Mouse (Mus musculus) CH12.LX (cell line): ENCODE data around the gene Map3k11.

Experiments used
- CHD2 ChIP-seq: IDR thresholded peaks from 2 replicates; pipeline ENCODE4 v1.6.1; 2011; ENCODE audit warnings: low read length, improper control_type of control experiment
- CTCF ChIP-seq, 2 experiments: IDR thresholded peaks in 1 of 2; conservative IDR thresholded peaks in 1 of 2; 2 replicates each; pipeline ENCODE4 v1.5.1; 2011 to 2012; ENCODE audit warnings: low read depth in 2 of 2, low read length in 2 of 2, improper control_type of control experiment in 1 of 2, inconsistent platforms in 1 of 2, mild to moderate bottlenecking in 1 of 2, moderate library complexity in 1 of 2
- E2F4 ChIP-seq: IDR thresholded peaks from 2 replicates; pipeline ENCODE4 v1.6.1; 2011; ENCODE audit warnings: low read depth, low read length, improper control_type of control experiment; ENCODE audit not compliant: insufficient replicate concordance
- EP300 ChIP-seq: IDR thresholded peaks from 2 replicates; pipeline ENCODE4 v1.6.1; 2011; ENCODE audit warnings: low read length, improper control_type of control experiment
- HCFC1 ChIP-seq: IDR thresholded peaks from 2 replicates; pipeline ENCODE4 v1.6.1; 2012; ENCODE audit warnings: low read depth, mild to moderate bottlenecking, inconsistent platforms, low read length, improper control_type of control experiment
- MAFK ChIP-seq: IDR thresholded peaks from 2 replicates; pipeline ENCODE4 v1.6.1; 2011; ENCODE audit warnings: low read length, improper control_type of control experiment; ENCODE audit not compliant: insufficient replicate concordance
- POLR2A ChIP-seq: IDR thresholded peaks from 2 replicates; pipeline ENCODE4 v1.6.1; 2011; ENCODE audit warnings: low read depth, mild to moderate bottlenecking, improper control_type of control experiment, low read length
- SIN3A ChIP-seq: IDR thresholded peaks from 2 replicates; pipeline ENCODE4 v1.6.1; 2012; ENCODE audit warnings: low read length, improper control_type of control experiment, inconsistent platforms
- ZMIZ1 ChIP-seq: IDR thresholded peaks from 2 replicates; pipeline ENCODE4 v1.6.1; 2012; ENCODE audit warnings: low read depth, mild to moderate bottlenecking, inconsistent platforms, low read length, improper control_type of control experiment

DNA sequence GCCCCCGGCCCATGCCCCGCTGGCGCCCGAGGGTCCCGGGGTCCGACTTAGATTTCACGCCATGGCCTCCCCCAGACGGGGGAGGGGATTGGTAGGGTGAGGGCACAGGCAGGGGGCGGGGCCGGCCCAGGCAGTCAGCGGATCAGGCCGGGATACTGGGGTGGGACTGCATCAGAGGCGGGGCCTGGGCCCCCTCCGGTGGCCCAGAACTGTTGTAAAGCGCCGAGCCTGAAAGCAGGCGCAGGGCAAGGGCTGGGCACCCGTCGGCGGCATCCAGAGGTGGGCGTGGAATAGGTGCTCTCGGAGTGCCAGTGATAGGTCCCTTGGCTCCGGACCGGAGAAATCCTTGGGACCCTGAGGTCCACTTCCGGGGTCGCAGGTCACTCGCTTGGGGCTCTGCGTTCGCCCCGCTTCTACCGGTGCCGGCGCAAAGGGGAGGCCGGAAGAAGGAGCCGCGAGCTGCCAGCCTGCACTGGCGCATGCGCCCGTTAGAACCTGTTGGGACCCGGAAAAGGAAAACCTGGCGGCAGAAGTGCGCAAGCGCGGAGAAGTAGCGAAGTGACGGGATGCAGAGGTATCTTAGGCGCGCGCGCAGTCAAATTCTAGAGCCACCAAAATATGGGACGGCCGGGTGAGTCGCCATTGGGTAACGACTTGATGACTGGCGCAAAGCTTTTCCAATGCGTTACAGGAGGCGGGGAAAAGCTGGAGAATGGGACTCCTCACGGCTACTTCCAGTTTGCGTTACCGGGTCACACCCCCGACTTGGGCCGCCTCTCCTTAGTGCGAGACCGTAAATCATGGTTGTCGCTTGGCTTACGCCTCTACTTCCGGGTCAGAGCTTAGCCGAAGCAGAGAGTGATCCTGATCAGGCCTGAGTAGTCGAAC is at the start of gene Map3k11, which contains the start of gene Pcnx3:
- peak; percentile 91 for TF ChIP-seq HCFC1
- TF ChIP-seq POLR2A, result peak; percentile 76
- TF ChIP-seq CTCF (conservative IDR thresholded peaks at IDR 0.05 in 1 of 2, IDR thresholded peaks at IDR 0.05 in 1 of 2; ENCODE audit: low read depth in 2 of 2, low read length in 2 of 2), result no peak
- peak; percentile 94 for TF ChIP-seq CHD2
- no peak for TF ChIP-seq EP300
- peak; percentile 52; the same call in 1 of the 2 replicates for TF ChIP-seq ZMIZ1
- 0 out of 2 replicates have a peak, but pooled peaks have one; percentile 68 for TF ChIP-seq E2F4
- TF ChIP-seq SIN3A, result peak; percentile 99
- TF ChIP-seq MAFK, result no peak
